Mouse (Mus musculus): ENCODE data around the gene Ankrd39.

Ankrd39 gene

DNA sequence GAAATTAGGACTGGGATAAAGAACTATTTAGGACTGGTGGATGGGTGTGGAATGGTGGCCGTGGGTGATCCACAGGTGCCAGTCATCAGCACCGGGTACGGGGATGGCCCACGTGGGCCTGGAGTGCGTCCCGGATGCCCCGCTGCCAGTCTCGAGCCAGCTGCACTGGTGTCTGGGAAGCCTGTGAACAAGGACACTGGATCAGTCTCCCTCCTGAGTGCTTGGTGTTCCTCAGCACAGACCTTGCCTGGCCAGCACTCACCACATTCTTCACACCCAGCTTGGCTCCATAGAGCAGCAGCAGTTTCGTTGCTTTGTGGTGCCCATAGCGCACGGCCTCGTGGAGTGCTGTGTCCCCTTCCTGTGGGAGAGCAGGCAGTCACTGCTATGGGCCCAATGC is 15.8 kb downstream of the Ankrd39 start:
- DNase-seq (ENCODE audit: low read depth, low spot score) = no peak

DNA sequence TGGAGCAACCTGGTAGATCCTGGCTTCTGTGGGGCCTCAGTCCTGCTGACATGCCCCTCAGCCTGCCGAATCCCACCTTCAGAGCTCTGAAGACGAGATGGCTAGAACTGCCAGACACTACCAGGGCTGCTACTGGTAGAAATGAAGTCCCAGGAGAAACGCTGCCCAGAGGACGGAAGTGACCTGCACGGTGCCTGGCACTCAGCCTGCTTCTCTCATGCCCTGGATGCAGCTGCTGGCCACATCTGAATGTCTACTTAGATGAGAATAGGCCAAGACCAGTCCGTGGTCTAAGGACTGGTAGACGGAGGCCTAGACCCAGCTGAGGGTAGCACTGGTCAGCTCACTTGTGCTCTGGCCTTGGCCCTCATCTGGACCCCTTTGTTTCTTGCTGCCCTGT is 16.3 kb downstream of the Ankrd39 start:
- no peak for DNase-seq (ENCODE audit: low read depth, low spot score)

DNA sequence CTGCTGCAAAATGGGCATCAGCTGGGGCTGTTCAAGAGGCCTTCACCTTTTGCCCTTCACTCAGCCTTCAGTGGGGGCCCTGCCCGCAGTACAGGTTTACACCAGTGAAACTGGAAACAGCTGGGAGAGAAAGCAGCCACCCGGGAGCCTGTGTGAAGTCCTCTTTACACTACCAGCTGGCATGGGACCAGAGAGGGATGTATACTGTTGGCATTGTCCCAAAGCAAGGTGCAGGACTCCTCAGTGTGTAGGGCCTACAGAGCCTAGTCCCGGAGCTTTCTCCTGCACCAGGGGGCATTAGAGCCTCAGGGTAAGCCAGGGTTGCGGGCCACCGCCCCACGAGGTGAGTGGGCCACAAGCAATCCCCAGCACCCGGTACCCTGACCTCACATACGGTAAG is 16.8 kb downstream of the Ankrd39 start:
- DNase-seq (ENCODE audit: low read depth, low spot score) = no peak

DNA sequence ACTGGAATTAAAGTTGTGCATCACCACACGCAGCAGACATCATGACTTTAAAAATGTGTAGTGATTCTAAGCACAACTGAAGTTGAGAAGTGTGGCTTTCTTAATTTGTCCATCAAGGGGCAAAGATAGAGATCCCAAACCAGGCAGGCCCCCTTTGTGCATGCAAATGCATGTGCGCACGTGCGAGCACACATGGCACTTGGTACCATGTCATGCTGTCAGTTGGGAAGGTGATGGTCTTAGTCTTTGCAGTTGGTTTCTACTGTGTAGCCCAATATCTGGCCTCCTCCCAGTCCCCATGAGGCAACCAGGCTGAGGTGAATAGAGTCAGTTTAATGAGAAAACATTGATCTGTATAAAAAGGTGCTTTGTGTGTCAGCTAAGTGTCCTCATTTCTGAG is 17.4 kb downstream of the Ankrd39 start:
- no peak for DNase-seq (ENCODE audit: low read depth, low spot score)

GRCm38 (mm10) chr1:36529274-36529673 is 18.0 kb downstream of the Ankrd39 start:
- DNase-seq (ENCODE audit: low read depth, low spot score) = no peak

DNA sequence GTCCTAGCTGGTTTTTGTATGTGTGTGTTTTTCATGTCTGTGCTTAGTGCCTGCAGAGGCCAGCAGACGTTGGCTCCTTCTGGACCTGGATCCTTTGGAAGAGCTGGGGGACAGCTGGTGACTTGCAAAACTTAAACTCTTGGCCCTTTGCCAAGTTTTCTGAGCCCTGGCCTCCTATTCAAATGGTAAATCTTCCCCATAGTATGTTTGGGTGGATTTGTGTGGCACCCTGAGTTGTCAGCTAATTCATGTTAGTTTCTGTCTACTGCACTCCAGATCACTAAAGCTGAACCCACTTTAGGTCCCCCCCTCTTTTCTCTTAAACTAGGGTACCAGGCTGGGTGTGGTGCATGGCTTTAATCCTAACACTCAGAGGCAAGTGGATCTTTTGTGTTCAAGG is 18.9 kb downstream of the Ankrd39 start:
- DNase-seq (ENCODE audit: low read depth, low spot score) = no peak

- no peak for DNase-seq (ENCODE audit: low read depth, low spot score)
These were observed 20.3 kb downstream of the Ankrd39 start for GRCm38 (mm10) chr1:36526903-36527302.

DNA sequence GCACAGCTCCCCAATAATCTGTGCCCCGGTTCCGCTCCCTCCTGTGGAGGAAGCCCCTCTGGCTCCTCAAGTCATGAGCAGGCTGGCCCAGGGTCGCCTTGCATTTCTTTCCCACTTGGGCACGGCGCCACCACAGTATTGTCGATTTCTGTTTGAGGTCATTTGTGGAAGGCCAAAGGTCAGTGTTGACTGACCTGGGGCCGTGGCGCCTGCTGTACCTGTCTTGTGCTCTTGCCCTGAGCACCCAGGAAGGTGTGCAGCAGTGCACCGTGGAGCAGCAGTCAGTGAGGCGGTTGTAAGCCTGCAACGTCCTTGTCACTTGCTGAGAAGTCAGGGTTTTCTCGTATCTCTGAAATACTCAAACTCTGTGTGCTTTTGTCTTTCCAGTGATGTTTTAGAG is 21.5 kb downstream of the Ankrd39 start:
- DNase-seq (ENCODE audit: low read depth, low spot score) = no peak

- no peak for DNase-seq (ENCODE audit: low read depth, low spot score)
These were observed 23.2 kb downstream of the Ankrd39 start for GRCm38 (mm10) chr1:36524058-36524457.

- peak; percentile 89 for DNase-seq (ENCODE audit: low read depth, low spot score)
These were observed 23.8 kb downstream of the Ankrd39 start for GRCm38 (mm10) chr1:36523332-36524013.

DNA sequence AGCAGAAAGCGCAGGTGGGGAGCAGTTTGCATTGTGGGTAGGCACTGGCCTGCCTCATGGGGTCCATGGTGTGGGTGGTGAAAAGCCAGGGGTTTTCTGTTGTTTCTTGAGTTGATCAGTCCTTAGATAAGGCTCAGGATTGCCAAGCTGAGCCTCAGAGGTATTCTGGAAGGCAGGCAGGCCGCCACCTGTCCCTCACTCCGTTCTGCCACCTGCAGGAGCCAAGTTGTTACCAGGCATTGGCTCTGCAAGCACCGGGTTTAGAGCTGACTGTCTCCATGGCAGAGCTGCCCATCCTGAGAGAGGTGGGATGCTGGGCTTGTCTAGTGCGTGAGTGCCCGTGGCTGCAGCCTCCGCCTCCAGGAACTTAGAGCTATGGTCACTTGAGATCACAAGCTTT is 25.0 kb downstream of the Ankrd39 start:
- DNase-seq (ENCODE audit: low read depth, low spot score) = no peak

DNA sequence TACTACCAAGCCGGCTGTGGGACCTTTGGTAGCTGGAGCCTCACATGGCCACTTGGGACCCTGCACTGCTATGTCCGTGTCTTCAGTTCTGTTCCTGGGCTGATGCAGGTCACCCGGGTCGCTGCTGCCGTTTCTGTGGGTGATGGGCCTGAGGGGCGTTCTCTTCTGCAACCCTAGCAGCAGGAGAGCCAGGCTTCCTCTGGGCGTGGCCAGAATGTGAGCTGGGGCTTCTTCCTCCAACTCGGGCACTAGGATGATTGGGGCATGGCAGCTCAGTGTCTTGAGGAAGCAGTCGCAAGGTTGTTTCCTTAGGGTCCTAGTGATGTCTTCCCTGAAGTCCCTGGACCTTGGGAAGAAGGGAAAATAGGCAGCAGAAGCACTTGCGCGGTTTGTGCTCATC is 27.6 kb downstream of the Ankrd39 start:
- DNase-seq (ENCODE audit: low read depth, low spot score) = no peak

DNA sequence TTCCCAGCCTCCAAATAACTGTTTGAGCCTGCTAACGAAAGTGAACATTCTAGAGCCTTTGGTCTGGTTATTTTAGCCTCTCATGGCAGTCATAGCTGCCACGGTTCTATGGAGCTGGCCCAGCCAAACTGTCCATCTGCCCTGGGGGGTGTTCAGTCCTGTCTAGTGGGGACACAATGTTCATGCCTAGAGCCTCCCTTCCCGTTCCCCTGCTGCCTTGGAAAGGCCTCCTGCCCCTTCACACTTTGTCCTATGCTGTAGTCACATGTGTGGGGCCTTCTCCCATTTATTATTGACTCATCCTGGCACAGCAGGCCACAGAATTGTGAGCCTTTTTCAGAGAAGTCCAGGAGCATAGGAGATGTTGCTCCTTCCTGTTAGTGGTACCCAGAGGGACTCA is 29.0 kb downstream of the Ankrd39 start:
- DNase-seq (ENCODE audit: low read depth, low spot score) = no peak

DNA sequence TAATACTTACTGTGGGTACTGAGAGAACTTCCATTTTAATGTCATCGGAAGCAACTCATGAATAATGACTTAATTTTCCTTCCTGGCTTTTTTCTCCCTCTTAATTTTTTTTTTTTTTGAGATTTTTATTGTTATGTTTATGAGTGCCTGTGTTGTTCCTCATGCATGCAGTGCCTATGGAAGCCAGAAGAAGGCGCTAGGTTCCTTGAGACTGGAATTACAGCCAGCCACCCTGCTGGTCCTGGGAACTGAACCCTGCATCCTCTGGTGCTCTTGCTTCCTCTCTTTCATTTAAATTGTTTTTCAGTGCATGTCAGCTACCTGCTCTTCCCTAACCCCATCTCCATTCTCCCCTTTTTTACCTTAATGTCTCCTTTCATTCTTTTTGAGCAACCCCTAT is 33.5 kb downstream of the Ankrd39 start:
- no peak for DNase-seq (ENCODE audit: low read depth, low spot score)

GRCm38 (mm10) chr1:36513310-36513709 is 33.9 kb downstream of the Ankrd39 start:
- no peak for DNase-seq (ENCODE audit: low read depth, low spot score)

- no peak for DNase-seq (ENCODE audit: low read depth, low spot score)
These were observed 34.3 kb downstream of the Ankrd39 start for GRCm38 (mm10) chr1:36512966-36513280.

GRCm38 (mm10) chr1:36512089-36512965 is 34.9 kb downstream of the Ankrd39 start:
- DNase-seq (ENCODE audit: low read depth, low spot score) = peak; percentile 60

DNA sequence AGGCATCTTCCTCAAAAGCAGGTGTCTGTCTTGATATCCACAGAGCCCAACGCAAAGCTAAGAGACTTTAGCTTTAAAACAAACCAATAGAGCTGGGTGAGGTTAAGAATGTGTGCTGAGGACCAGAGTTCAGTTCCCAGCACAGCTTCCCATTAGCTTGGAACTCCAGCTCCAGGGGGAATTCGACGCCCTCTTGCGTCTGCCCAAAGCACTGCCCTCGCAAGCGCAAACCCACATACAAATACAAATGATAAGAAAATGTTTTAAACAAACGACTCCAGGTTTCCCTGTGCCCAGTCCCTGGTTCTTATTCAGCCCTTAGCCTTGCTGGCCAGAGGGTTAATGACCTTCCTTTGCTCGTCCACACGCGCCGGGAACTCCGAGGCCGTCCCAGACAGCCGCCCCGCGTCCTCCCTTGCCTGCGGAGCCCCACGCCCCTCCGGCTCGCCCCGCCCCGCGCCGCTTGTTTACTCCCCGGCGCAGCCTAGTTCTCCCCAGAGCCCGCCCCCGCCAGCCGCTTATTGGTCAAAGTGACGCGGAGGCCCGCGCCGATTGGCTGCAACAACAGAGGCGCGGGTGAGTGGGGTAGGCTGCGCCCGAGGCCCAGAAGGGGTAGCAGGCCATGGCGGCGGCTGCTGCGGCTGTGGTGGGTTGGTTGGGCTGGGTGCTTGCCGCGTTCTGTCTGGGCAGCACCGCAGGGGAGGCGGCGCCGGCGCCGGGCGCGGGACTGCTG is 35.8 kb downstream of the Ankrd39 start, which contains the start of gene Cnnm3:
Cnnm3 (plus strand) TSS at position 579 of the 733 bp plus-strand sequence.
- DNase-seq (ENCODE audit: low read depth, low spot score) = peak; percentile 96

DNA sequence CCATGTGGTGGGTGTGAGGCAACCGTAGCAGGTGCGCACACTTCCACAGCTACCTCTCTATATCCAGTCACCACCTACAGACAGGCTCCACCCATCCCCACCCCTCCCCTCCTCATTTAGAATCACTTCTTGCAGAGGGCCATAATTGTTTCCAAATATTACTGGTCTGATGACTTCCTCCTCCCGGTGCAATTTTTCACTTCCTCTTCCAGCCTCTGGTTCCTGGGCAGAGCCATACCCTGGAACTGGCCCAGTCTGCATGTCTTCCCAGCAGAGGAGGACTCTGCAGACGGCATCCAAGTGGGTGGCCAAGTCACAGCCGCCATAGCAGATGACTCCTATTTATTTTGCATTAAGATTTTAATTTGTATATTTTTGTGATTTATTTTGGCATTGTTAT is 39.0 kb downstream of the Ankrd39 start:
- no peak for DNase-seq (ENCODE audit: low read depth, low spot score)

GRCm38 (mm10) chr1:36501261-36501660 is 46.0 kb downstream of the Ankrd39 start:
- peak; percentile 62 for DNase-seq (ENCODE audit: low read depth, low spot score)

DNA sequence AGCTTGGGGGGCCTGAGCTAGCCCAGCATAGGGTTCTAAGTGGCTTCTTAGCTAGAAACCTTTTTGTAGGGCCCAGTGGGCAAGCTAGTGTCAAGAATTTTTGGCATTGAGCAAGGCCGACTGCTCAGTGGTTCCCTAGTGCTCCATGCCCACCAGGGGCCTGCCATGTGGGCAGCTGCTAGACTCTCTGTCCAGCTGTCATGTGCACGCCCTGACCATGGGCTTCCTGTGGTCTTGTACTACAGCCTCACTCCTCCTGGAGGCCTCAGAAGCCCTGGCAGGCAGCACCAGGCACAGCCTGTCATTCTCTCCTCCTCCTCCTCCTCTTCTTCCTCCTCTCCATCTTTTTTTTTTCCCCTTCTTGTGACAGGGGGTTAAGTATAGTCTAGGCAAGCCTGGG is 49.9 kb downstream of the Ankrd39 start:
- no peak for DNase-seq (ENCODE audit: low read depth, low spot score)

DNA sequence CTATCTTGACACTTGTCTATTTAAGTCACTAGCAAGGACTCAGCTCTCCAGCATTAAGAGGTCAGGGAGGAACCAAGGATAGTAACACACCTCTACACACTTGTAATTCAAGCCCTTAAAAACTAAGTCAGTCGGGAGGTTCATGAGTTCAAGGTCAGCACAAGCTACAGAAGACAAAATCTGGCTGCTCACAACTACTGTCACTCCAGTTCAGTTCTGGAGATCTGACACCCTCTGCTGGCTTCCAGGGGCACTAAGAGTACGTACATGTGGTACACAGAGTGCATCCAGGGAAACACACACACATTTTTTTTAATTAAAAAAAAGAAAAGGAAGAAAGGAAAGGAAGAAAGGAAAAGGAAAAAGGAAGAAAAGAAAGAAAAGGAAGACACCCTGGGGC is 50.5 kb downstream of the Ankrd39 start:
- peak; percentile 60 for DNase-seq (ENCODE audit: low read depth, low spot score)

All from skeletal muscle tissue, adult 2 months (tissue).